Comparison of ENCODE assay signal across 15 mouse cellular contexts in genomic region chr9:101160627-101161026, GRCm38 (mm10).
"Had no signal": no experiment of that assay in that cellular context is flagged by ENCODE, and none has a peak within 500 bp of the region (broad histone marks: within the 10 kb centered on the region; RNA-seq: fewer than 3 reads in every experiment).

No protein-coding gene starts in this region.

- ATAC-seq: intestine, embryonic 16.5 days; midbrain, embryonic 16.5 days had no signal

- H3K9me3 ChIP-seq: kidney, embryonic 15.5 days; limb, embryonic 15.5 days; liver, embryonic 15.5 days; lung, embryonic 15.5 days; midbrain, embryonic 12.5 days; neural tube, embryonic 13.5 days had no signal

- H3K9ac ChIP-seq: kidney, embryonic 15.5 days; limb, embryonic 15.5 days; liver, embryonic 15.5 days; lung, embryonic 15.5 days; midbrain, embryonic 12.5 days; neural tube, embryonic 13.5 days had no signal

- H3K4me3 ChIP-seq: kidney, embryonic 15.5 days; limb, embryonic 15.5 days; liver, embryonic 15.5 days; lung, embryonic 15.5 days; midbrain, embryonic 12.5 days; neural tube, embryonic 13.5 days had no signal

- H3K4me1 ChIP-seq: kidney, embryonic 15.5 days; limb, embryonic 15.5 days; liver, embryonic 15.5 days; lung, embryonic 15.5 days; midbrain, embryonic 12.5 days; neural tube, embryonic 13.5 days had no signal

- H3K27me3 ChIP-seq: kidney, embryonic 15.5 days; limb, embryonic 15.5 days; liver, embryonic 15.5 days; lung, embryonic 15.5 days; midbrain, embryonic 12.5 days; neural tube, embryonic 13.5 days had no signal

- DNase-seq: kidney, adult 2 months; kidney, postnatal 14 days; lung, postnatal 36 days; retina, postnatal 1 day; spleen, adult 18-20 months; thymus, adult 18-20 months; thymus, postnatal 36 days had no signal

- H3K36me3 ChIP-seq: liver, embryonic 15.5 days had no signal

- H3K27ac ChIP-seq: kidney, embryonic 15.5 days; limb, embryonic 15.5 days; liver, embryonic 15.5 days; lung, embryonic 15.5 days; midbrain, embryonic 12.5 days; neural tube, embryonic 13.5 days had no signal

- H3K4me2 ChIP-seq: kidney, embryonic 15.5 days; limb, embryonic 15.5 days; liver, embryonic 15.5 days; lung, embryonic 15.5 days; midbrain, embryonic 12.5 days; neural tube, embryonic 13.5 days had no signal
